Mouse (Mus musculus): ENCODE measurements around the gene Ripor3.

DNA sequence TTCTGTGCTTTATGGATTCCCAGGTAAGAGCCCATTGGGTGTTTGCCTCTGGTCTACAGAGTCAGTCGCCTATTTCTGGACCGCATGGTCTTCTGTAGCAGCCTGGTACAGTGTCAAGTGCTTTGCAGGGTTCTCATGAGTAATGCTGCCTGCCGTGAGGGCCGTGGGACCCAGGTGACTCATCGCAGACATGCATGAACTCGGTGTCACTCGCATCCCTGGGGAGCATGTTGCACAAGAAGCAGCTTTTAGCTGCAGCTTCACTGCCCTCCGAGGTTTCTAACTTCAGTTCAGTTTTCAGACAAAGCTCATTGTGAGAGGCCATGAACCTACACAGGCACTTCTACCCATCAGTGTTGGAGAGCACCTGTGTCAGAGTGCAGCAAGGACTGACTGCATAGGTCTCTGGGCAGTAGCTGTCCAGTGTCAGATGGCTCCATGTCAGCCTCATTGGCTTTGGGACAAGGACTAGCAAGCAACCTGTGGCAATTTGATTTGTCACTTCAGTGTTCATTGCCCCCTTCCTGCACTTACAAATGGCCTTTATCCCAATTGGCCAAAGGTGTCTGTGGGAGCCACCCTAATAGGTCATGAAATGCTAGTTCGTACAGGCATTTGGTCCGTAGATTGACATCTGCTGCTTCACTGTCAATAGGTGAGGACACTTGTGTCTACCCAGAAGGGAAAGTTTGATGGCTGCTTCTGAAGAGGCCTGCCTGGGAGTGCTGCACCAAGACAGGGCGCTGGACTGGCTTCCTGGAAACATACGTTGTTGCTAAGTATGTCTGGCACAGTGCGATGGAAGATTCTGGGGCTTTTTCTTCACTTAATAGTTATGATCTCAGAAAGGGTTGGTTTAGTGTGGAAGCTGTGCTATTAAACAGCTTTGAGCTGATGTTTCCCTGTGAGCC is 58.9 kb downstream of the Ripor3 start:
- TF ChIP-seq POLR2A (IDR thresholded peaks at IDR 0.05; ENCODE audit: borderline replicate concordance, control insufficient read depth, low read depth, low read length), result no peak
- no peak for TF ChIP-seq CTCF (IDR thresholded peaks at IDR 0.05; ENCODE audit: control insufficient read depth, insufficient read depth, low read length)
